Mouse (Mus musculus): Measurements from ENCODE around the gene Doc2a.
A peak's percentile ranks its signal among the peaks of the same experiment; 100 is the strongest.

Doc2a gene

GRCm38 (mm10) chr7:126847116-126847420 lies at the start of gene Doc2a:
TSS of gene Doc2a (plus strand) at chr7:126847416.
- DNase-seq (ENCODE audit: extremely low read depth, low read depth, low spot score) = no peak

- DNase-seq (ENCODE audit: extremely low read depth, low read depth, low spot score) = no peak
Observed at GRCm38 (mm10) chr7:126798127-126799049, 48.8 kb upstream of the Doc2a start.

GRCm38 (mm10) chr7:126799050-126799467 lies 48.2 kb upstream of the Doc2a start:
- DNase-seq (ENCODE audit: extremely low read depth, low read depth, low spot score) = no peak

GRCm38 (mm10) chr7:126799468-126800268 lies 47.5 kb upstream of the Doc2a start:
- no peak for DNase-seq (ENCODE audit: extremely low read depth, low read depth, low spot score)

GRCm38 (mm10) chr7:126800269-126801056 lies 46.8 kb upstream of the Doc2a start:
- DNase-seq (ENCODE audit: extremely low read depth, low read depth, low spot score) = no peak

DNA sequence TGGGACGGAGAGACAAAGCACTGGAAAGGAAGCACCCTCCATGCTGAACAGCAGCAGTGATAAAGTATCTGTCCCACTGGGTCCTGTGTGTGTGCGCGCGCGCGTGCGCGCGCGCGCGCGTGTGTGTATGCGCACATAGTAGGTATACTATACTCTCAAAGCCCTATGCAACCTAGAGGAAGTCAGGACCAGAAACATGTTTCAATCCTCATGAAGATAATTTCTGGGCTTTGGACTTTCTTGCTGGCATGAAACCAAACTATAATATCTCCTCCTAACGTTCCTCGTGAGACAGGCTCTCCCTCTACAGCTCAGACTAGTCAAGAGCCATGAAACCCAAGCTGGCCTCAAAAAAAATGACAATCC lies 46.2 kb upstream of the Doc2a start:
- no peak for DNase-seq (ENCODE audit: extremely low read depth, low read depth, low spot score)

- DNase-seq (ENCODE audit: extremely low read depth, low read depth, low spot score) = no peak
Observed at GRCm38 (mm10) chr7:126802134-126802889, 44.9 kb upstream of the Doc2a start.

- DNase-seq (ENCODE audit: extremely low read depth, low read depth, low spot score) = no peak
Observed at GRCm38 (mm10) chr7:126803181-126803580, 44.0 kb upstream of the Doc2a start.

DNA sequence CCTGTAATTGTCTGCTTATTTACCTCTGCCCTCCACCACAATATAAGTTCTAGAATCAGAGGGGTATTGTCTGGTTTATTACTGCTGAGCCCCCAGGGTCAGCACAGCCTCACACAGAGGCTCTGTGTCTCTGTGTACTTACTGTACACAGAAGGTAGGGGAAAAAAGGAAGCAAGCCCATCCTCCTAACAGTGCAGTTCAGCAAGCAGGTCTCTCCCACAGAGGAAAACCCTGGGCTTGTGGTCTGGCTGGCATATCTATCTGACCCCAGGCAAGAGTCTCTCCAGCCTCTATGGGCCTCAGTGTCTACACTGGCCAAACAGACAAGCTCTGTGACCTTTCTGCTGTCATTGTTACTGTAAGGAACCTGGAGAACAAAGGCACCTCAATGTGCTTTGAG lies 43.5 kb upstream of the Doc2a start:
- no peak for DNase-seq (ENCODE audit: extremely low read depth, low read depth, low spot score)

GRCm38 (mm10) chr7:126806956-126807355 lies 40.3 kb upstream of the Doc2a start:
- DNase-seq (ENCODE audit: extremely low read depth, low read depth, low spot score) = peak; percentile 91

DNA sequence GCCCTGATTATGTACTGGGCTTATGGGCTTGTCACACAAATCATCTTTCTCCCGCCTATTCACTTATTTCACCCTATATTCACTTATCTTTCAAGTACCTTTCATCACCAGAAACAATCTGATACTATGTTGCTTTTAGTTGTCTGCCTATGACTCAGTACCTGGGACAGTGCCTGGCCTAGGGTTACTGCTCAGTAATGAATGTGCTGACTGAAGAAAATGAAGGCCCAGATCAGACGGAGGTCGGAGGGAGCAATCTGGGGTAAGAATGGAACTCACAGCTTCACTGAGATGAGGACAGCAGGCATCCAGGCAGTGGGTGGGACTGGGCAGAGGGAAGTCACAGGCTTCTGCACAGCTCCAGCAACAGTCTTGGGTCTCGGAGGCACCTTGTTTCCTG lies 39.8 kb upstream of the Doc2a start:
- no peak for DNase-seq (ENCODE audit: extremely low read depth, low read depth, low spot score)

GRCm38 (mm10) chr7:126808703-126809455 lies 38.3 kb upstream of the Doc2a start:
- no peak for DNase-seq (ENCODE audit: extremely low read depth, low read depth, low spot score)

DNA sequence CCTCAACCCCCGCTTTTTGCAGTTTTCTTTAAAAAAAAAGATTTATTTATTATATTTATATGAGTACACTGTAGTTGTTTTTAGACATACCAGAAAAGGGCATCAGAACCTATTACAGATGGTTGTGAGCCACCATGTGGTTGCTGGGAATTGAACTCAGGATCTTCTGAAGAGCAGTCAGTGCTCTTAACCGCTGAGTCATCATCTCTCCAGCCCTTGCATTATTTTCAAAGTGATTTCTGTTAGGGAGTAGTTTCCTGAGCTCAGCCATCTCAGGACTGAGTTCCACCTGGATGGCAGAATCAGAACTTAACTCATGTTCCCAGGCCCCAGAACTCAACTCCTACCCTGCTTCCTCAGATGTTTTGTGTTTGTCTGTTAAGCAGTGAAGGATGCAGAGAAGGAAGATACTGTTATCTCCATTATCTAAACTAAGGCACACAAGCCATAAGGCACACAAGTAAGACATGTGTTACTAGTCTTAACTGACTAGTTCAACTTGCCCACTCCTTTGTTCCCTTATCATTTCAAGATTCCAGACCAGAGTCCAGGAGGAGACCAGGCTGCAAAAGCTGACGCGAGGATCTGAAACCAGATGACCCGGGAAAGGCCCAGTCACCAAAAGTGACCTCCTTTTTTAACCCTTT lies 37.4 kb upstream of the Doc2a start:
- DNase-seq (ENCODE audit: extremely low read depth, low read depth, low spot score) = no peak

DNA sequence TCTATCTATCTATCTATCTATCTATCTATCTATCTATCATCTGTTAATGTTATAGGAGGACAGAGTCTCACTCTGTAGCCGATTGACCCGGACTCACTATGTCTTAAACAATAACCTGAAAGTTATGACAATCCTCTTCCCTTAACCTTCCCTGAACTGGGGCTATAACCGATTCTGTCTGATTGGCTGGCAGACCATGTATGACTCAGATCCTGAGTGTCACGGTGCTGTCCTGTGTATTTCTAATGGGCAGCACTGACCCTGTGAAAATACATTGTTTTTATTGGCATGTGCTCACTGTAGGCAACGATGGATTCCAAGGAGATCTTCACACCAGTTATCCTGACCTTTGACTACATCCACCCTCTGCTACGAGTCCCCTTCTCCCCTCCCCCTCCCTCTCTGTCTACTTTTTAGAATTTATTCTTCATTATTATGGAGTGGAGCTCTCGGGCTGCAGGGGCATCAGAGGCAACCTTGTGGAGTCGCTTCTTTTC lies 31.4 kb upstream of the Doc2a start:
- DNase-seq (ENCODE audit: extremely low read depth, low read depth, low spot score) = no peak

DNA sequence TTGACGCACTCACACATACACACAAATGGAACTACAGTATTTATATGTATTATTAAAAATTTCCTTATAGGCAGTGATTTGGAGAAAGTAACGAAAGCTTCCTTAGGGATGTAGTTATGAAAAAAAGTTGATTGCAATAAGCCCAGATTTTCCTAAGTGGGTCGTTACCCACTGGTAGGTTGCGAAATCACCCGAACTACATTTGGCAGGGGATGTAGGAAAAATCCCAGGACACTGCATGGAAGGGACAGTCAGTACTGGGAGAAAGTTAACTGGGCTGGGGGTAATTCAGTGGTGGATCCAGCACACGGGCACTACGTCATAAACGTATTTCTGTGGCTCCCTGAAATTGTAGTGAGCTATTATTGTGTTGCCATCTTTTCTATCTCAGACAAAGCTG lies 30.7 kb upstream of the Doc2a start:
- no peak for DNase-seq (ENCODE audit: extremely low read depth, low read depth, low spot score)

DNA sequence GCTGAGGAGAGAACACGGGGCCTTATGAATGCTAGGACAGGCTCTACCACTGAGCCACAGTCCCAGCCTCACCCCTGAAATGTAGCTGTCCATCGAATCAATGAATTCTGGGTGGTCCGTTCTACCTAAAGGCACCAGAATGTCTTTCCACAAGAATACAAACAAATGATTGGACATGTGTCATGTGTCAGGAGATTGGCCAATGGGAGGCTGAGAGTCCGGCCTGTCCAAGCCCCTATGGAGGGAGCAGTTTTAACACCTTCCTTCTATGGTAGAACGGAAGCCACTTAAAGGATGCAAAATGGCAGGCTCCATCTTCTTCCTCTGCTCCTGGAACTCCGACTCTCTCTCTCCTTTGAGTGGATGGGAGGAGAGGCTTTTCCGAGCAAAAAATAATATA lies 29.6 kb upstream of the Doc2a start:
- no peak for DNase-seq (ENCODE audit: extremely low read depth, low read depth, low spot score)

- DNase-seq (ENCODE audit: extremely low read depth, low read depth, low spot score) = no peak
Observed at GRCm38 (mm10) chr7:126818818-126819217, 28.4 kb upstream of the Doc2a start.

DNA sequence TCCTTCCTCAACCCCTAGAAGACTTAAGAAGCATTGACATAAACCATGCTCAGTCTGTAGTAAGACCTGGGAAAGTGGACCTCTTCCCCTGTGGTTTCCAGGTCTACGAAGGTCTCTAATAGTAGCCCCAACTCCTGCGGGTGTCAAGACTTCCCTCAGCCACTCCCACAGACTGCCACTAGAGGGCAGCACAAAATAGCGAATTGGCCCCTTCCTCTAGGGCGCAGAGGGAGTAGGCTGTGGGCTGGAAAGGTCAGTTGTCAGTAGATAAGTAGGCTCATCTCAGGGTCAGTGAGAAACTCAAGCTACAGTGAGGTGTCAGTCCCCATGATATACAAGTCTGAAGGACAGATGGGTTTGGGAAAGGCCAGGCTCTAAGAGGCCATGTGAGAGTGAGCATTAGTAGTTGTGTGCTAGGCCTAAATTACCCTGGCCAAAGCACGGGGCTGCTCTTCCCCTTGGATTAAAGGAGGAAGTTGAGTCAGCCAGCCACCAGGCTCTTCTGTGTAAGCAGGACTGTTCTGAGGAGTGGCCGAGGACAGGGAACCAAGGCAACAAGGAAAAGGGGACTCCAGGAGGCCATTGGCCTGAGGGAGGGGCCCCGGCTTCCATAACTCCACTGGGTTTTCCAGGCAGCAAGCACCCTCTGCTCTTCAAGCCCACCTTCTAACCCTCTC lies 25.2 kb upstream of the Doc2a start:
- no peak for DNase-seq (ENCODE audit: extremely low read depth, low read depth, low spot score)

DNA sequence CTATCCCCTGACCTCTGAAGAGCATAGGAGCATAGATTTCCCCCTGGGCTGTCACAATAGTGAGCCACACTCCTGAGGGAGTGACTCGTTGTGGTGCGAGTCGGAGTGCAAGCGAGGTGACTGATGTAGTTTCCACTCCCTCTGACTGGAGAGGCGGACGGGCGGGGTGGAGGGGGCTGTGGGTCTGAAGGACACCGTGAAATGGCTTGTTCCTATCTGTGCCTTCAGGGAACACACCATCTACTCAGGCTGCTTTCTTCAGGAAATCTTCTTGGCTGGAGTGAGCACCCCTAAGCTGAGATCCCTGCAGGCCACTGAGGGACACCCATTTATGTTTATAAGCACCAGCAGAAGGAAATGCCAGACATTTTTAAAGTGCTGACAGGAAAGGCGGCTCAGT lies 24.5 kb upstream of the Doc2a start:
- DNase-seq (ENCODE audit: extremely low read depth, low read depth, low spot score) = no peak

Measured in fat pad, adult 2 months (tissue).